Mouse (Mus musculus) CH12.LX (cell line): Measurements from ENCODE around the gene Chit1. TPM values are rescaled to one million over a fixed set of nuclear protein-coding genes. Genes with fewer than 3 reads are reported as not detected.

ENCODE experiments used
- DNase-seq: peaks from one replicate; pipeline ENCODE4 v3.0.0-alpha.2; 2013; ENCODE audit errors: extremely low read depth
- H3K27ac ChIP-seq: 2 replicates; pipeline ENCODE4 v1.5.1; 2012; ENCODE audit warnings: low read depth, mild to moderate bottlenecking, control low read depth, moderate library complexity; ENCODE audit not compliant: insufficient read depth
- H3K27me3 ChIP-seq: replicated peaks from 2 replicates; pipeline ENCODE3; 2012; ENCODE audit warnings: inconsistent platforms
- H3K36me3 ChIP-seq, 2 experiments: replicated peaks in 1 of 2; 2 replicates each; pipeline versions ENCODE3 to v1.6.1; 2012; ENCODE audit warnings: inconsistent platforms in 1 of 2, low read length in 1 of 2, mild to moderate bottlenecking in 1 of 2, mixed read lengths in 1 of 2, moderate library complexity in 1 of 2; ENCODE audit not compliant: control insufficient read depth in 1 of 2, insufficient read depth in 1 of 2
- H3K4me1 ChIP-seq, 2 experiments: 2 replicates each; pipeline ENCODE4 v1.6.1; 2012; ENCODE audit warnings: inconsistent platforms in 1 of 2, moderate library complexity in 1 of 2; ENCODE audit not compliant: insufficient read depth in 2 of 2, control insufficient read depth in 1 of 2
- H3K4me2 ChIP-seq: 2 replicates; pipeline ENCODE4 v1.6.1; 2012; ENCODE audit warnings: low read depth, mild to moderate bottlenecking, control low read depth; ENCODE audit not compliant: poor library complexity, insufficient read depth, severe bottlenecking
- H3K4me3 ChIP-seq, 3 experiments: fragments of 150-350 bp in 1 of 3; sonication (generic) in 1 of 3; replicated peaks in 1 of 3; 2 replicates each; pipeline versions ENCODE3 to v1.5.1; 2011 to 2012; ENCODE audit warnings: low read depth in 2 of 3, low read length in 2 of 3, mild to moderate bottlenecking in 2 of 3, moderate library complexity in 2 of 3, control low read depth in 1 of 3, improper control_type of control experiment in 1 of 3, inconsistent platforms in 1 of 3, mixed read lengths in 1 of 3; ENCODE audit not compliant: poor library complexity in 1 of 3
- H3K79me2 ChIP-seq: replicated peaks from 2 replicates; pipeline ENCODE4 v1.6.1; 2012; ENCODE audit warnings: mild to moderate bottlenecking, moderate library complexity; ENCODE audit not compliant: control insufficient read depth, poor library complexity, insufficient read depth, severe bottlenecking; ENCODE audit errors: extremely low read depth
- H3K9ac ChIP-seq: 2 replicates; pipeline ENCODE4 v1.6.1; 2012; ENCODE audit warnings: low read depth, mild to moderate bottlenecking, control low read depth, moderate library complexity; ENCODE audit not compliant: insufficient read depth
- H3K9me3 ChIP-seq: replicated peaks from 2 replicates; pipeline ENCODE3; 2012; ENCODE audit warnings: low read length, inconsistent platforms, mixed read lengths
- BHLHE40 ChIP-seq: IDR thresholded peaks from 2 replicates; pipeline ENCODE4 v1.6.1; 2011; ENCODE audit warnings: mild to moderate bottlenecking, low read depth, low read length, improper control_type of control experiment
- ELF1 ChIP-seq: IDR thresholded peaks from 2 replicates; pipeline ENCODE4 v1.6.1; 2014; ENCODE audit warnings: low read depth, mild to moderate bottlenecking, inconsistent platforms, low read length, improper control_type of control experiment
- EP300 ChIP-seq: IDR thresholded peaks from 2 replicates; pipeline ENCODE4 v1.6.1; 2011; ENCODE audit warnings: low read length, improper control_type of control experiment
- ETS1 ChIP-seq: conservative IDR thresholded peaks from 2 replicates; pipeline ENCODE4 v1.6.1; 2012; ENCODE audit warnings: low read depth, mild to moderate bottlenecking, inconsistent platforms, low read length, improper control_type of control experiment, moderate library complexity
- GABPA ChIP-seq: IDR thresholded peaks from 2 replicates; pipeline ENCODE4 v1.6.1; 2012; ENCODE audit warnings: low read depth, low read length, improper control_type of control experiment, inconsistent platforms; ENCODE audit not compliant: insufficient replicate concordance
- HCFC1 ChIP-seq: IDR thresholded peaks from 2 replicates; pipeline ENCODE4 v1.6.1; 2012; ENCODE audit warnings: low read depth, mild to moderate bottlenecking, inconsistent platforms, low read length, improper control_type of control experiment
- IRF4 ChIP-seq: IDR thresholded peaks from 2 replicates; pipeline ENCODE4 v1.6.1; 2014; ENCODE audit warnings: low read depth, mild to moderate bottlenecking, inconsistent platforms, low read length, improper control_type of control experiment
- JUN ChIP-seq: IDR thresholded peaks from 2 replicates; pipeline ENCODE4 v1.6.1; 2011; ENCODE audit warnings: low read depth, mild to moderate bottlenecking, low read length, improper control_type of control experiment, moderate library complexity; ENCODE audit not compliant: insufficient read depth
- JUND ChIP-seq: conservative IDR thresholded peaks from 2 replicates; pipeline ENCODE4 v1.6.1; 2011; ENCODE audit warnings: low read depth, low read length, improper control_type of control experiment
- KAT2A ChIP-seq: IDR thresholded peaks from 2 replicates; pipeline ENCODE4 v1.6.1; 2012; ENCODE audit warnings: low read length, improper control_type of control experiment, inconsistent platforms; ENCODE audit not compliant: insufficient replicate concordance
- MAX ChIP-seq: IDR thresholded peaks from 2 replicates; pipeline ENCODE4 v1.6.1; 2011; ENCODE audit warnings: low read length, improper control_type of control experiment
- MAZ ChIP-seq: IDR thresholded peaks from 2 replicates; pipeline ENCODE4 v1.6.1; 2012; ENCODE audit warnings: low read depth, mild to moderate bottlenecking, inconsistent platforms, low read length, improper control_type of control experiment, moderate library complexity
- MEF2A ChIP-seq: IDR thresholded peaks from 2 replicates; pipeline ENCODE4 v1.6.1; 2014; ENCODE audit warnings: low read depth, mild to moderate bottlenecking, inconsistent platforms, low read length, improper control_type of control experiment, borderline replicate concordance
- MXI1 ChIP-seq: IDR thresholded peaks from 2 replicates; pipeline ENCODE4 v1.6.1; 2011; ENCODE audit warnings: mild to moderate bottlenecking, low read depth, low read length, improper control_type of control experiment
- MYC ChIP-seq: IDR thresholded peaks from 2 replicates; pipeline ENCODE4 v1.6.1; 2011; ENCODE audit warnings: low read depth, mild to moderate bottlenecking, improper control_type of control experiment, low read length
- NELFE ChIP-seq: IDR thresholded peaks from 2 replicates; pipeline ENCODE4 v1.6.1; 2011; ENCODE audit warnings: low read depth, low read length, improper control_type of control experiment
- NRF1 ChIP-seq: IDR thresholded peaks from 2 replicates; pipeline ENCODE4 v1.6.1; 2014; ENCODE audit warnings: low read depth, mild to moderate bottlenecking, inconsistent platforms, low read length, improper control_type of control experiment, moderate library complexity
- PAX5 ChIP-seq: IDR thresholded peaks from 2 replicates; pipeline ENCODE4 v1.6.1; 2012; ENCODE audit warnings: low read length, inconsistent platforms, mixed read lengths
- POLR2A ChIP-seq: IDR thresholded peaks from 2 replicates; pipeline ENCODE4 v1.6.1; 2011; ENCODE audit warnings: low read depth, mild to moderate bottlenecking, improper control_type of control experiment, low read length
- POLR2AphosphoS2 ChIP-seq: IDR thresholded peaks from 2 replicates; pipeline ENCODE4 v1.6.1; 2011; ENCODE audit warnings: low read depth, low read length, improper control_type of control experiment
- RAD21 ChIP-seq: IDR thresholded peaks from 2 replicates; pipeline ENCODE4 v1.6.1; 2011; ENCODE audit warnings: low read depth, mild to moderate bottlenecking, low read length, improper control_type of control experiment, moderate library complexity
- RCOR1 ChIP-seq: conservative IDR thresholded peaks from 2 replicates; pipeline ENCODE4 v1.6.1; 2012; ENCODE audit warnings: low read depth, mild to moderate bottlenecking, inconsistent platforms, low read length, improper control_type of control experiment
- SIN3A ChIP-seq: IDR thresholded peaks from 2 replicates; pipeline ENCODE4 v1.6.1; 2012; ENCODE audit warnings: low read length, improper control_type of control experiment, inconsistent platforms
- SMC3 ChIP-seq: IDR thresholded peaks from 2 replicates; pipeline ENCODE4 v1.6.1; 2011; ENCODE audit warnings: low read depth, low read length, improper control_type of control experiment
- TBP ChIP-seq: conservative IDR thresholded peaks from 2 replicates; pipeline ENCODE4 v1.6.1; 2011; ENCODE audit warnings: low read depth, low read length, improper control_type of control experiment
- UBTF ChIP-seq: IDR thresholded peaks from 2 replicates; pipeline ENCODE4 v1.6.1; 2012; ENCODE audit warnings: low read depth, mild to moderate bottlenecking, inconsistent platforms, low read length, improper control_type of control experiment, moderate library complexity
- USF1 ChIP-seq: IDR thresholded peaks from 2 replicates; pipeline ENCODE4 v1.6.1; 2014; ENCODE audit warnings: low read depth, mild to moderate bottlenecking, inconsistent platforms, low read length, improper control_type of control experiment
- ZMIZ1 ChIP-seq: IDR thresholded peaks from 2 replicates; pipeline ENCODE4 v1.6.1; 2012; ENCODE audit warnings: low read depth, mild to moderate bottlenecking, inconsistent platforms, low read length, improper control_type of control experiment
- dilution Hi-C: fragments of 300-500 bp; cut with MboI; formaldehyde crosslinking; loops from 2 replicates; pipeline ENCODE4 v1.14.3; 2020; ENCODE audit warnings: low sequenced_read_pairs; ENCODE audit not compliant: extremely low pct_unique_long_range_greater_than_20kb, extremely low pct_ligation_motif_present
- in situ Hi-C: fragments of 300-500 bp; cut with MboI; formaldehyde crosslinking; loops from 3 replicates; pipeline ENCODE4 v1.14.3; 2019; ENCODE audit warnings: low sequenced_read_pairs, low pct_ligation_motif_present, low pct_unique_long_range_greater_than_20kb, mixed read lengths
- polyA plus RNA-seq: library from polyadenylated mRNA; unstranded; fragments of >175 nt; gene quantifications from 2 replicates; pipeline ENCODE4 v1.2.1, GENCODE M21; 2012; ENCODE audit warnings: low read depth; ENCODE audit not compliant: insufficient read length
- total RNA-seq, 2 experiments: library from RNA; depleted of rRNA; stranded (reverse); fragments of 300-350 nt in 1 of 2; fragments of >200 nt in 1 of 2; gene quantifications; 2 replicates each; pipeline ENCODE4 v1.2.3; 2012 to 2014

The Chit1 gene
- total and polyA plus RNA-seq, 3 experiments: 0.25 to 0.47 (median 0.36) TPM

- peak overlapping the region; percentile 68 to 83 (median 78) for H3K4me3 ChIP-seq
- no peak for DNase-seq
- peaks cover 11% of the 10 kb centered on the region; the same call in 1 of the 2 replicates for H3K79me2 ChIP-seq
- no peaks in the 10 kb centered on the region for H3K9me3 ChIP-seq
- H3K4me2 ChIP-seq: peak overlapping the region; percentile 80
- dilution Hi-C loops (no loop called here), in situ Hi-C loops (no loop called here)
- TF ChIP-seq MXI1 (0 out of 2 replicates have a peak, but pooled peaks have one; percentile 6), MAX (no peak)
- H3K27ac ChIP-seq: no peak overlapping the region
- H3K4me1 ChIP-seq: peaks cover 19 to 51% of the 10 kb centered on the region in 2 experiments
- peaks cover 21% of the 10 kb centered on the region for H3K27me3 ChIP-seq
- peaks cover 13 to 33% of the 10 kb centered on the region in 2 experiments for H3K36me3 ChIP-seq
- peak overlapping the region; percentile 70 for H3K9ac ChIP-seq
Measured at GRCm38 (mm10) chr1:134078061-134078795, 32.8 kb upstream of the Chit1 start.

GRCm38 (mm10) chr1:134078802-134079476 is 32.1 kb upstream of the Chit1 start, which contains the start of gene Btg2:
Gene Btg2, minus strand, starts transcription at chr1:134079120.
- DNase-seq: peak; percentile 89
- in situ Hi-C loops (no loop called here), dilution Hi-C loops (no loop called here)
- Histone ChIP-seq H3K27ac (no peak within 1 kb of the TSS), H3K4me2 (peak within 1 kb of the TSS; percentile 80), H3K27me3 (peaks cover 22% of the 10 kb centered on the region), H3K36me3 (peaks cover 13 to 33% of the 10 kb centered on the region in 2 experiments), H3K9ac (peak within 1 kb of the TSS; percentile 70), H3K4me3 (peak within 1 kb of the TSS; percentile 68 to 83 (median 78)), H3K4me1 (peaks cover 20 to 55% of the 10 kb centered on the region in 2 experiments), H3K9me3 (no peaks in the 10 kb centered on the region), H3K79me2 (peaks cover 11% of the 10 kb centered on the region; the same call in 1 of the 2 replicates)
- peak; percentile 39; the same call in 1 of the 2 replicates for TF ChIP-seq IRF4
- TF ChIP-seq SIN3A: peak; percentile 91
- TF ChIP-seq PAX5: no peak
- 0 out of 2 replicates have a peak, but pooled peaks have one; percentile 29 for TF ChIP-seq KAT2A
- peak; percentile 43; the same call in 1 of the 2 replicates for TF ChIP-seq MEF2A
- 0 out of 2 replicates have a peak, but pooled peaks have one; percentile 10 for TF ChIP-seq EP300
- peak; percentile 33; the same call in 1 of the 2 replicates for TF ChIP-seq MAX
- peak; percentile 98 for TF ChIP-seq POLR2AphosphoS2
- TF ChIP-seq RAD21: no peak
- TF ChIP-seq ELF1: peak; percentile 45; the same call in 1 of the 2 replicates
- peak; percentile 32; the same call in 1 of the 2 replicates for TF ChIP-seq MYC
- TF ChIP-seq HCFC1: no peak
- TF ChIP-seq USF1: no peak; the same call in 1 of the 2 replicates
- TF ChIP-seq RCOR1: 0 out of 2 replicates have a peak, but pooled peaks have one; percentile 48
- peak; percentile 99 for TF ChIP-seq ZMIZ1
- TF ChIP-seq NRF1: peak; percentile 52
- peak; percentile 54 for TF ChIP-seq JUN
- no peak for TF ChIP-seq JUND
- TF ChIP-seq SMC3: 0 out of 2 replicates have a peak, but pooled peaks have one; percentile 0
- TF ChIP-seq BHLHE40: peak; percentile 82
- TF ChIP-seq MAZ: peak; percentile 54
- peak; percentile 100 for TF ChIP-seq POLR2A
- TF ChIP-seq UBTF: 0 out of 2 replicates have a peak, but pooled peaks have one; percentile 55
- TF ChIP-seq NELFE: peak; percentile 100
- TF ChIP-seq TBP: peak; percentile 96
- TF ChIP-seq ETS1: peak; percentile 61; the same call in 1 of the 2 replicates
- TF ChIP-seq MXI1: peak; percentile 65; the same call in 1 of the 2 replicates
- no peak for TF ChIP-seq GABPA
